Mouse (Mus musculus) heart, postnatal 25 days (tissue): ENCODE data around the gene Tmprss9. TPM values are rescaled to one million over a fixed set of nuclear protein-coding genes. Genes with fewer than 3 reads are reported as not detected.

ENCODE experiments used
- DNase-seq: peaks from one replicate; pipeline ENCODE4 v3.0.0; 2022; ENCODE audit warnings: low spot score
- intact Hi-C: fragments of 180-260 bp; cut with DNase I; formaldehyde crosslinking; loops from one replicate; pipeline ENCODE4 v1.15.1; 2025
- total RNA-seq, 2 experiments: library from RNA; stranded (reverse); gene quantifications; 2 replicates each; pipeline ENCODE4 v1.2.3; 2021

The Tmprss9 gene
- total RNA-seq, 2 experiments from 2014 or later, result not detected

DNA sequence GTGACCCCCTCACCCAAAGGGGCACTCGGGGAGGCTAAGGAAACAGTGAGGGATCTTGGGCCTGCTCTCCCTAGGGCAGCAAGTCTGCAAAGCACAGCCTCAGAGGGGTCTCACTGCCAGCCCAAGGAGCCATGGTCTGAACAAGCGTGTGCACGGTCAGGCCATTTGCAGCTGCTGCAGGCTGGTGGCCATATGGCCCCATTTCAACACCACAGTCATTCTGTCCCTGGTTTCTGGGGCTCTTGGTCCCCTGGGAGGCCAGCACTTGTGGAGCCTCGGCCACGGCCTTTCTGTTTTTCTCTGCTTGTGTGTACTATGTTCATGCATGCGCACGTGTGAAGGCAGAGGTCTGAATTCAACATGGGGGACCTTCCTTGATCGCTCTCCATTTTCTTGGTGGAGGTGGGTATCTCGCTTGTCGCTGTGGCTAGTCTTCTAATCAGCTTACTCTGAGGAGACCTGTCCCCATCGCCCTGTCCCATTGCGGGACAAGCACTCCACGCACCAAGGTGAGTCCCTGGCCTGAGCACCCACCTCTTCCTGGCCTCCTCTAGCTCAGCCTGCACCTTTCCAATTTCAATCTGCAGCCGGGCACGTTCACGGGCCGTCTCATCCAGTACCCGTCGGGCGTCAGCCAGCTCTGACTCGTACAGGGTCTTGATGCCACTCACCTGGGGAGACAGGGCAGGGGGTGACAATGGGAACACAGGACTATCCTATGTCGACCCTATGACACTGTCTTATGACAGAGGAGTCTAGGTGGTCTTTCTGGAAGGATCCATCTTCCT lies 37.9 kb downstream of the Tmprss9 start:
- no peak for DNase-seq
- intact Hi-C loops, result no loop called here

DNA sequence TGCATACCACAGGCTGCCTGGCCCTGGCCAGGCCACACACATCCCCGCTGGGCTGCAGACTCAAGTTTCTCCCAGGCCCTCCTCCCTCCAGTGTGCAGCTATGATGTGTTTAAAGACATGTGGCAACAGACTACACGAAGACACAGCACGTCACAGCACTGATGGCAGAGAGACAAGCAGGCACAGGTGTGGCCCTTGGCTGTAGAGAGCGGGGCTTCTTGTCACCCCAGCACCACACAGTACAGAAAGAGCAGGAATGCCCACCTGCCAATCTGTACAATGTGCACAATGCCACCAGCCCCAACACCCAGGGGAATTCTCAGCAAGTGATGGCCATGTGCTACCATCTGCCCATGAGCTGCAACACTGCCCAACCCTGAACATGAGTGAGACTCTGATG lies 39.7 kb downstream of the Tmprss9 start:
- no peak for DNase-seq
- intact Hi-C loops, result no loop called here

DNA sequence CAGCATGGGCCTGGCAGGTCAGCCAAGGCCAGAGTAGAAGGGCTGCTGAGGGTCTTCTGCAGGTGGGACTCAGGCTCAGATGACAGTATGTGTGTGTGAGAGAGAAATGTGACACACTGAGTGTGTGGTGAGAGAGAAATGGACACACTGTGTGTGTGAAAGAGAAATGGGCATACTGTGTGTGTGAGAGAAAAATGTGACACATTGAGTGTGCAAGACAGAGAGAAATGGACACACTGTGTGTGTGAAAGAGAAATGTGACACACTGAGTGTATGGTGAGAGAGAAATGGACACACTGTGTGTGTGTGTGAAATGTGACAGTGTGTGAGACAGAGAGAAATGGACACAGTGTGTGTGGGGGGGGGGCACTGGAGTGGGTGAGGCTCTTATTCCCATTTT lies 40.2 kb downstream of the Tmprss9 start:
- no peak for DNase-seq
- intact Hi-C loops, result no loop called here

DNA sequence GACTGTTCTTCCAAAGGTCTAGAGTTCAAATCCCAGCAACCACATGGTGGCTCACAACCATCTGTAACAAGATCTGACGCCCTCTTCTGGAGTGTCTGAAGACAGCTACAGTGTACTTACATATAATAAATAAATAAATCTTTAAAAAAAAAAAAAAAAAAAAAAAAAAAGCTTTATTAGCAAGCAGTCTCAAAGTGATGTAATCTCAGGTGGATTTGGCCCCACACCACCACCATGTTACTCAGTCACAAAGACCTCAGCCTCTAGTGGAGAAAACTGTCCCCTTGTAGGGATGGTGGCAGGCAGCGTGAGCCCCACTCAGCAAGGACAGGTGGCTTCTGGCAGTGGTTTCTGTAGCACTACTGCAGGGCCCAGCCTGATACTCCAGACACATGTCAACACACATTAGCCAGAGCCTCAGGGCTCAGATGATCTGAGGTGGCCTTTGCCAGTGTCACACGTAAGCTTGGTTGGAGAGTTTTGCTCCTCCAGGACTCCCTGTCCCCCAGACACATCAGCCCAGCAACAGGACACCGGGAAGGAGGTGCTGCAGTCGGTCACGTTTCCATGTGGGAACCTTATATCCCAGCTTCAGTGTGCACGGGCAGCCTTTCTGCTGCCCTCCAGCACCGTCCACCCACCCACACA lies 41.8 kb downstream of the Tmprss9 start:
- DNase-seq, result no peak
- intact Hi-C loops, result no loop called here

DNA sequence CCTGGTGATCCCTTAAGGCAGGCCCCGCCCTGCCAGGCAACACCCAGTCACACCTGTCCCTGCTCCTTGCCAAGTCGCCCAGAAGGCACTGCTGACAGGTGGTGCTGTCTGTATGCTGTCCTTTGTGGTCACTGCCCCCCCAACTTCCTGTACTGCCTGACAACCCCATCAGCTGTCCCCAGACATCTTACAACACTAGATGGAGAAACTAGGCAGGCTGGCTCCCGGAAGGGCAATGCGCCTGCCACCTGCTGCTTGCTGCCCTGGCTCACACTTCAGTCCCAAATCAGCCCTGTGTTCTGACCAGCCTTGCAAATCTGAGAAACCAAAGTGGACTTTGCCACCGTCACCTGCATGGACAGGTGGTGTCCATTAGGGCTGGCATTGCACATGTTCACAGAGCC lies 42.6 kb downstream of the Tmprss9 start:
- intact Hi-C loops, result no loop called here
- DNase-seq, result no peak

DNA sequence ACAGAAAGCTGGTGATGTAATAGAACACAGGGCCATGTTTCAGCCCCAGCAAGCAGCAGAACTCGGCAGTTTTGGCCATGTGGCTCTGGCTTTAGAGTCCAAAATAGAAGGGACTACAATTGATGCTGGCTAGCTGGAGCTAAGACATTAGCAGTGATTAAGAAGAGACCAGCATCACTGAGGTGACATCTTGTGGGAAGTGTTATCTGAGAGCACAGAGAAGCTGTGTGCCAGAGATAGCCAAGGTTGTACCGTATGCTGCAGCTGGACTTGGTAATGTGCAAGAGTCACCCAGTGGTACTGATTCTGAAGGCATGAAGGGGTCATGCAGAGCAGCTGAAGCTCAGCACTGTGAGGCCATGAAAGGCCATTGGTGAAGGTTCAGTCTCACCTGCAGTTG lies 43.6 kb downstream of the Tmprss9 start:
- intact Hi-C loops, result no loop called here
- no peak for DNase-seq

DNA sequence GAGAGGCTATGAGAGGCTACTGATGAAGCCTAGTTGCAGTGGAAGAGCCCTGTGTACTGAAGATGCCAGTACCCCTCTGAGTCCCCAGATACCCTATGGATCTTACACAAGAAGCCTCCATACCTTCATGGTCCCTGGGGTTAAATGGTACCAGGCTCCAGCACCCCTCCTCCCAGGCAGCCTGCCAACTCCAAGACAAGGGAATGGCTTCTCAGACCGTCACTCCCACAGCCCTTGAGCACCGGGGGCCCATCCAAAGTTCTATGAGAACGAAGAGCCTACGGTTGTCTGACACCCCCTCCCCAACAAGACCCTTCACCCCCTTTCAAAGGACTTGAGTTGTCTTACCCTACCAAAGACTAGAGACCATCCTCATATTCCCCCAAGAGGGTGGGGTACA lies 44.1 kb downstream of the Tmprss9 start:
- intact Hi-C loops, result no loop called here
- no peak for DNase-seq

DNA sequence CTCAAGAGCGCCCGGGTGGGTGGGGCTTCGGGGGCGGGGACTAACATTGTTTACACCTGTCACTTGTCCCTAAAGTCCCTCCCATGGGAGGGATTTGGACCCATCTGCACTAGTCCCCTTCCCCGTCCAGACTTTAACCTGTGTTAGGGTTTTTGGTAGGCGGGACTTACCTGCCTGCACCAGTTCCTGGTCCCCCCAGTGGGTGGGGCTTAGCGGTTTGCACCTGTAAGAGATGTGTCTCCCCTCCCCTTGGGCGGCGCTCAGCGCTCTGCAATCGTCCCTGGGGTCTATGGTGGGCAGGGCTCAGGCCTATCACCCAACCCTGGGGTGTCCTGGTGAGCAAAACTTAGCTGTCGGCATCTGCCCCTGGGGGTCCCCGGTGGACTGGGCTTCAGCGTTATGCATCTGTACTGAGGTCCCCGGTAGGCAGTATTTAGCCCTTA lies 45.7 kb downstream of the Tmprss9 start:
- DNase-seq, result no peak
- intact Hi-C loops, result no loop called here

DNA sequence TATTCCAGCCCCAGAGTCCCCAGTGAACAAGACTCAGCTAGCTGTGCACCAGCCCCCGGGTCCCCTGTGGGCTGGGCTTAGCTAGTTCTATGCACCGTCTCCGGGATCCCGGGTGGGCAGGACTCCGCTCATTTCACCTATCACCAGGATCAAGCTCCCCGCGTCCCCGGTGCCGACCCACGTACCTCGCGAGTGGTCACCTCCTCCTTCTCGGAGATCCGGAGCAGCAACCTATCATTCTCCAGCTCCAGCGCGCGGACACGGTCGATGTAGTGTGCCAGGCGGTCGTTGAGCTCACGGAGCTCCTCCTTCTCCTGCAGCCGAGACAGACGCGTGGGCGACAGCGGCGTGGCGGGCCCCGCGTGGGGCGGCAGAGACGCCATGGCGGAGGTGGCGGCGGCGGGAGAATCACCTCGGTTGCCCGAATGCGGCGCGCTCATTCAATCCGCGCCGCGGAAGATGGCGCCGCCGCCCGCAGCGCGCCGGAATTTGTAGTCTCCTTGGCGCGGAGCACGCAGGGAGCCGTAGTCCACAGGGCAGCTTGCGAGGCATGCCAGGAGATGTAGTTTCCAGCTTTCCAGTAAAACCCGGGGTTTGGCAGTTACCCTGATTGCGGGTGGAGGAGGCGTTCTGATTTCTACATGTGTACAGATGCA lies 46.3 kb downstream of the Tmprss9 start, which contains the start of gene Lmnb2:
TSS of gene Lmnb2 (minus strand) at position 467 of the 656 bp plus-strand sequence.
- DNase-seq, result no peak
- intact Hi-C loops, result loop anchor here (2.0 kb wide), 1 partner anchor 15 kb away; no protein-coding TSS in a partner anchor

DNA sequence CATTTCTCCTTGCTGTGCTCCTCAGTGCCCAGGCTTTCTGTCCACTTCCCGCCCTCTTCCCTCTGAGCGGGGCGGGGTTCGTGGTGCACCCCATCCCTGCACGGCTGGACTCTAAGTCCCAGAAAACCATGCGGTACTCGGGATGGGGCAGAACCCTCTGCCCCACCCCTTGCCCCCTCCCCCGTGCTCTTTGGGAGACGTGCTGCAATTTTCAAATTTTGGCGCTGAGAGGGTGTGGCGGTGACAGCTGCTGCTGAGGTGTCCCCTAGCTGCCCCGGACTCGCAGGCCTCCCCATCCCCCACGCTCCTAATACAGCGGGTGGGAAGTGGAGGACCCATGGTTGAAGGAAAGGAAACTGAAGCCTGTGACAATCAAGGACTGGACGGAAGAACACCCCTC lies 50.3 kb downstream of the Tmprss9 start:
- no peak for DNase-seq
- intact Hi-C loops, result no loop called here

DNA sequence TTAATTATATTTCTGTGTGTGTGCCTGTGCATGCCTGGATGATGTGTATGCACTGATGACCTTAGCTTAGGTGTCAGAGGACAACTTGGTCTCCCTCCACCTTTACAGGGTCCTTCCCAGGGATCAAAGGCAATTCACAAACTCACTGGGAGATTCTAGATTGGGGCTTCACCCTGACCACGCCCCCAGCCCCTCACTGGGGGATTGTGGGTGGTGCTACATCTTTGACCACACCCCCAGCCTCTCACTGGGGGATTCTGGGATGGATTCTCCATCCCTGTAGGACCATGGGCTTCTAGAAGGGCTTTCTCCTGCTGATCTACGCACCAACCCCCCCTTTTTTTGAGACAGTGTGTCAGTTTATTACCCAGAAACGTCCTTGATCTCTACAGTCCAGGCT lies 53.8 kb downstream of the Tmprss9 start:
- intact Hi-C loops, result no loop called here
- no peak for DNase-seq

DNA sequence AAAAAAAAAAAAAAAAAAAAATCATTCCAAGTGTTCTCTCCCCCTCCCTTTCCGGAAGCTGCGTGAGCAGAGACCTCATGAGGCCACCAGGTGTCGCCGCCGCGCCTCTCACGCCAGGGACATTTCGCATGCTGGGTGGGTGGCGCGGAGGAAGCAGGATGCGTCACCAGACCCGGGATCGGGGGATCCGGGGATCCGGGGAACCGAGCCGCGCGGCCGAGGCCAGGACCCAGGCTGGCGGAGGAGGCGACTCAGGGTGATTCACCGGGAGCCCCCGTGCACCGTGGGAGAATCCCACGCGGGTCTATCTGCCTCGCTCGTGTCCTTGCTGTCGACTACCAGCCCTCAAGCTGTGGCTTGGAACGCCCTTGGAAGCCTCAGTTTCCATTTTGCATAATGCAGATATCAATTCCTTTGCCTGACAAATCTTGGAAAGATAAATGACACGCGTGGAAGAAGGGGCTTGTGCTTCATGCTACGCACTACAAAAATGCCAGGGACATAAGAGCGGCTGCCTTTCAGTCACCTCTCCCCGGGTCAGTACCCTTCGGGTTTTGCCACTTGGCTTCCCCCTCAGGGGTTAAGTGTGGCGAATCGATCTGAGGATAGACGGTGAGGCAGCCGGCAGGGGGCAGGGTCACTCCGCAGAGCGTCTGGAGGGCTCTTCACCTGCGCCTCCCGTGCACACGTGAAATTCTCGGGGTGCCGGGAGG lies 57.1 kb downstream of the Tmprss9 start:
- peak; percentile 85 for DNase-seq
- intact Hi-C loops, result loop anchor here (1.0 to 2.0 kb wide), 2 partner anchors 60 to 66 kb away; no protein-coding TSS in a partner anchor

DNA sequence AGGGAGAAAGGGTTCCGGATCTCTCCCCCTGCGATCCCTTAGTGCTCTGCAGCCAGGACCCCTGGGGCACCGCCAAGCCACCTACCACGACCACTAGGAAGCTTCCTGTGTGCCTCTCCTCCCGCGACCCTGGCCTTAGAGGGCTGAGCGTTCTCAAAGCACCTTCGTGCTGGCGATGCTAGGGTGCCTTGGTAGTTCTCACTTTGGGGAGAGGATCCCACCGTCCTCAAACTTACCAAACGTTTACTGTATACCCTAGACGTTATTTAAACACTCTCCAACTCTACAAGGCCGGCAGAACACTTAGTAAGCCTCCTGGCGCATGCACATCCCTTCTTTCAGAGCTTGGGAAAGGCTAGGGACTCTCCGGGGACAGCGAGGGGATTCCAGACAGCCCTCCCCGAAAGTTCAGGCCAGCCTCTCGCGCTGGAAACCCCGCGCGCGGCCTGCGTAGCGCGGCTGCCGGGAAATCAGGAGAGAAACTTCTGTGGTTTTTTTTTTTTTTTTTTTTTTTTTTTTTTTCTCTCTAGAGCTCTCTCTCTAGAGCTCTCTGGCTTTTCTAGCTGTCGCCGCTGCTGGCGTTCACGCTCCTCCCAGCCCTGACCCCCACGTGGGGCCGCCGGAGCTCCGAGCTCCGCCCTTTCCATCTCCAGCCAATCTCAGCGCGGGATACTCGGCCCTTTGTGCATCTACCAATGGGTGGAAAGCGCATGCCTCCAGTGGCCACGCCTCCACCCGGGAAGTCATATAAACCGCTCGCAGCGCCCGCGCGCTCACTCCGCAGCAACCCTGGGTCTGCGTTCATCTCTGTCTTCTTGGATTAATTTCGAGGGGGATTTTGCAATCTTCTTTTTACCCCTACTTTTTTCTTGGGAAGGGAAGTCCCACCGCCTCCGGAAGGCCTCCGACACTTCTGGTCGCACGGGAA lies 57.9 kb downstream of the Tmprss9 start, which contains the start of gene Gadd45b:
TSS of gene Gadd45b (plus strand) at position 775 of the 928 bp plus-strand sequence.
- intact Hi-C loops, result loop anchor here (2.0 kb wide), 1 partner anchor 65 kb away; no protein-coding TSS in a partner anchor

DNA sequence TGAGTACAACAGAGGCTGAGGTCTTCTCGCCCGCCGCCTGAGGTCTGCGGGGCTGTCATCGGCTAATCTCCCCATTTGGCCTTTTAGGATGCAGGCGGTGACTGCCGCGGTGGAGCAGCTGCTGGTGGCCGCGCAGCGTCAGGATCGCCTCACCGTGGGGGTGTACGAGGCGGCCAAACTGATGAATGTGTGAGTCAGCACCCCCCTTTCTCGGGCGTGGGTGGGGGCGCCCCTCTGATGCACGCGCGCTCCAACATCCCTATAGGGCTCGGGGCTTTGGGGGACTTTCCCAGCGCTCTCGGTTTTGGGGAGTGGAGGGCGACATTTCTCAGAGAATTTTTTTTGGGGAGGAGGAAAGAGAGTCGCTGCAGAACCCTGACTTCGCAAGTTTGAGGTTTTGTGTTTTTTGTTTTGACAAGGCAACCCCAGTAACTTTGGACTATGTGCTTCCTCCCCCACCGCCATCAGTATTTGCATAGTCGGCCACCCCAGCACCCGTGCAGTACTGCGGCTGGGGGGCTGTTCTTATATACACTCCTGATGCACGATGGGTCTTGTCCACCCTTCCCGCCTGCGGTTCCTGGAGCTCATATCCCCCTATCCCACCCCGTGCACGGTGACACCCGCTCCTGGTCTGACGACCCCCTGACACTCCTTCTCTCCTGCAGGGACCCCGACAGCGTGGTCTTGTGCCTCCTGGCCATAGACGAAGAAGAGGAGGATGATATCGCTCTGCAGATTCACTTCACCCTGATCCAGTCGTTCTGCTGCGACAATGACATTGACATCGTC lies 58.9 kb downstream of the Tmprss9 start:
- DNase-seq, result no peak
- intact Hi-C loops, result loop anchor here (1.0 kb wide), 1 partner anchor 25 kb away; no protein-coding TSS in a partner anchor

More for the DNA sequence above, 57.9 kb downstream of the Tmprss9 start, which contains the start of gene Gadd45b:
- DNase-seq, result peak; percentile 99

DNA sequence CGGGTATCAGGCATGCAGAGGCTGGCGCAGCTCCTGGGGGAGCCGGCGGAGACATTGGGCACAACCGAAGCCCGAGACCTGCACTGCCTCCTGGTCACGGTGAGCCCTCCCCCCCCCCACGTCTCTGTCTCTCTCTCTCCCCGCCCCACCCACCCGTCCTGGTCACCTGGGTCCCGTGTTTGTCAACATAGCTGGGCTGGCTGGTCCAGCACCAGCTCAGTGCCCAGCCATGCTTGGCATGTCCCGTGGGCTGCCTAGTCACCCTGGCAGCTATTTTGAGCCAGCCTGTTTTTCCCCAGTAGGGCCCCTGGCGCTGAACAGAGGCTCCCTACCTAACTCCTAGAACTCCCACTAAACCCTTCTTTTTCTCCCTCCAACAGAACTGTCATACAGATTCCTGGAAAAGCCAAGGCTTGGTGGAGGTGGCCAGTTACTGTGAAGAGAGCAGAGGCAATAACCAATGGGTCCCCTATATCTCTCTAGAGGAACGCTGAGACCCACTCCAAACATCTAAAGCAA lies 59.6 kb downstream of the Tmprss9 start:
- intact Hi-C loops, result loop anchor here (1.0 kb wide), 1 partner anchor 24 kb away; no protein-coding TSS in a partner anchor
- no peak for DNase-seq

DNA sequence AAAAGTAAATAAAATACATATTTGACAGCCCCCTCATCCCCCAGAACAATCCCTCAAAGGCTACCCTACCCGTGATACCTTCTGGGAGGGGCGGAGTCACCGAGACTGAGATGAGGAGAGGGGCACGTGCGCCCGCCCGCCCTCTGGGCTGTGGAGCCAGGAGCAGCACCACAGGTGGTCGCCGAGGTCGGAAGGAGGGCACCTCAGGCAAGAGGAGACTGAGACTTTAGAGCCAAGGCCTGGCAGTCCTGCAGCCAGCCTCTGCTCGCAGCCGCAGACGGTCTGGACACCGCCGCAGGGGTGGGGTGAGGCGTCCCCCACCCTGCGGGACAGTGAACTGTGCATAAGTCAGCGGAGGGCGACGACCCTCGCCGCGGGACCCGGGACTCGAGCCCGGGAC lies 60.0 kb downstream of the Tmprss9 start:
- no peak for DNase-seq
- intact Hi-C loops, result loop anchor here (1.0 kb wide), 1 partner anchor 24 kb away; no protein-coding TSS in a partner anchor

DNA sequence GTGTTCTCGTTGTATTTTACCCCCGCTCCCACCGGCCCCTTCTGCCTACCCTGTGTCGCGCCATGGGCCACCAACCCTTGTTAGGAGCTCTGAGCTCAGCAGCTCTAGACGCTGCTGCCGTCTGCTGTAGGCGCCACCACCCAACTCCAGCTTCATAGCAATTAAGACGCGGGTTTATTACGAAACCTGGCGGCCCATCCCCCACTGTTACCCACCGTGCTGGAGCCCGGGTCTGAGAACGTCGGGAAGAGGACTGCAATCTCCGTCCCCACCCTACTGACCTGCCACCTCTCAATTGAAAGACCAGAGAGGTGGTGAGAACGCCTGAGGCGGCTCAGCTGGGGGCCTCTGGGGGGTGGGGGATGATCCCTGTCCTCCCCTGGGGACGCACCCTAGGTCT lies 60.6 kb downstream of the Tmprss9 start:
- intact Hi-C loops, result no loop called here
- DNase-seq, result no peak
